Mouse (Mus musculus) right cerebral cortex, postnatal 36 days (tissue): ENCODE results near the gene 4930412O13Rik.

Experiments used
- DNase-seq, 2 experiments: peaks; one replicate each; pipeline ENCODE4 v3.0.0; 2022; ENCODE audit warnings: low spot score in 2 of 2, mixed read lengths in 1 of 2

The 4930412O13Rik gene

GRCm38 (mm10) chr2:9880271-9880670 is 781 bp upstream of the 4930412O13Rik start:
- no peak for DNase-seq

GRCm38 (mm10) chr2:9881611-9882023 is 565 bp downstream of the 4930412O13Rik start:
- DNase-seq = no peak

DNA sequence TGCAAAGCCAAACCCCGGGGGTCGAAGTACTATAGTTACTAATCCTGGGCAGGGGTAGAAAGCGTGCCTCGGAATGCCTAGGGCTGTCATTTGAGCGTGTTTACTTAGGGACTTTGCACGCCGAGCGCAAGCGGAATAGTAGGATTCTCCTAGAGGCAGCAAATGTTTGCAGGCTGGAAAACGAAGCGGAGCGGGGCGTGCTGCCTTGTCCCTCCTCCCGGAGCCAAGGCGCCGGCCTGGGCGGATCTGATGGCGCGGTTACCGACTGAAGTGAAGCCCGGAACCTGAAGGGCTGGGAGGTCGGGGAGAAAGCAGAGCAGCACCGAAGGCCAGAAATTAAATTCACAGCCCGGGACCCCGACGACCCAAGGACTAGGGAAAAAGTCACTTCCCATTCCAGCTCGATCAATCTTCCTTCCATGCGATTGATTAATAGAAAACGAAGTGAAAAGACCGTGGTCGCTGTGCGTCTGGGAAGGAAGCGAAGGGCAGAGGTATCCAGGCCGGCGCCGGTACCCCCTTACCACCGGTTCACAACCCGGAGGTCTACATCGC is 1.4 kb downstream of the 4930412O13Rik start:
- no peak for DNase-seq

- DNase-seq = no peak
Measured at GRCm38 (mm10) chr2:9882926-9883802, 2.1 kb downstream of the 4930412O13Rik start.

DNA sequence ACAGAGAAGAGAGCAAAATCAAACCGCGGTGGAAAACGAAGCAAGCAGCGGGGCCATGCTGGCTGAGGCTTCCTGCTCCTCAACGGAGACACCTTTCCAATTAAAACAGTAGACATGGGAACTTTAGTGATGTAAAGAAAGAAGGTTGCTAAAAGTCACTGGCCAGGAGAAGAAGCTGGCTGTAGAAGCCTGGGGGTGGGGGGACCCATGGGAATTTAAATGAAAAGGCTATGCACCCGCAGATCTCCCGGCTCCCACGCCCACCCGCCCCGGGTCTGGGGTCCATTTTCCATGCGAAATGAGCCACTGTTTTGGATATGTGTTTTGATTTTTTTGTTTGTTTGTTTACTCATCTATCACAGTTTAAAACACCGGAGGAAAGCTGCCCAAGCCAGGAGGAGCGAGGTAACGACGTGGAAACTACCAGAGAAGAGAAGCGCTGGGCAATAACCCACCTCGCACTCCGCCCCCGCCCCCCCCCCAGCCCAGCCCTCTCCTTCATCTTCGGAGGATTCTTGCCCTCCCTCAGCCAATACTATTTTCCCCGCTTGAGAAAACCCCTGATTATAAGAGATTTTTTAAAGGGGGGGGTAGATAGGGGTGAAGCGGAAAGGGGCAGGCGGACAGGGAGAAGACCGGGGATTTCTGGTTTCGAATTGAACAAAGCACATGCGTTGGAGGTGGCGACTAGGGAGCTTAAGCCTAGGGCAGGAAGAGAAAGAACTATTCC is 2.9 kb downstream of the 4930412O13Rik start:
- no peak for DNase-seq

DNA sequence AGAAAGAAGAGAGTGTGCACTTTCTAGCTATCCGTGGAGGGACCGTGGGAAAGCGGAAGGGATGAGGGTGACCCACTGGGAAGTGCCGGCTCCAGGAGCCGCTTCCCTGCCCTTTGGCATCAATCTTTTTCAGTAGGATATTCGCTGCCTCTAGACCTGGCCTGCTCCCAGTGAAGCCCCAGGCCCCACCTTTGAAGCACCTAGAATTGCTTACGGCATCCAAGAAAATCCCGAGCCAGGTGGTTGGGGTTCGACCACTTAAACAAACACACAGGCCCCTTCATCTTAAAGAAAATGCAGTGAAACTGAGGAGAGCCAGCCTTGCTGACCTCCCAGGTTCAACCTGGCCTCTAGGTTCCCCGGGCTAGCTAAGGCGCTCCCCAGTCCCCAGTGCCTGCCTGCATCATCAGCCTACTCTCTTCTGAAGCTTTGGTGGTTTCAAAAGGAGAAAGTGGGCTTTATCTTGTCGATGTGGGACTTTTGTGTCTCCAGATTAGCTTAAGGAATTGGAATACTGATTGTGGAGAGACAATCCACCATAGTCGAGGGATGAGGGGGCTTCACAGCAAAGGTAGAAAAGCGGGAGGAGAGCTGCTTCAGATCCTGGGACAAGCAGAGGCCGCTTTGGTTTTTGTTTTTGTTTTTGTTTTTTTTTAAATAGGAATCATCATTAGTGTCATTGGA is 3.6 kb downstream of the 4930412O13Rik start:
- DNase-seq = no peak

DNA sequence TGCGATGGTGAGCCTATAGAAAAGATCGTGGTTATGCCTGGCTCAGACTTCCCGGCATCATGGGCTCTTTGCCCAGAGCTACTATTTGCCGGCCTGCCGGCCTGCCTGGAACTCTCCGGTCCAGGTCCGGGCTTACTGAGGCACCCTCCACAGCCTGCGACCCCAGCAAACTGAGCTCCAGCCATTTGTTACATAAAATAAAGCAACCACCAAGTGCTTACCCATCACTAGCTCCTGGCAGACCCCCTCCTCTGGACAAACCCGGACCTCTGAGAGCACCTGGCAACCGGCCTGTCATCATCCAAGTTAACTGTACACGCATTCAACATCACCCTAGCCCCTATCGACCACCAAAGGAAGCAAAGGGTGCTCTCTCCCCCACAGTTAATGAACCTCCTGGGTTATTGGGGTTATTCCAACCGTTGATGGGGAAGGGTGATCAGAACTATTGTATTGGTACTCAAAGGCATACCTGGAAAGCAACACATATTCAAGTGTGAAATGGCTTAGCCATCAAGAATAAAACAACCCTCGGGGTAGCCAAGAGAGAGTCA is 4.2 kb downstream of the 4930412O13Rik start:
- no peak for DNase-seq

- no peak for DNase-seq
Measured at GRCm38 (mm10) chr2:9886031-9886430, 5.0 kb downstream of the 4930412O13Rik start.

DNA sequence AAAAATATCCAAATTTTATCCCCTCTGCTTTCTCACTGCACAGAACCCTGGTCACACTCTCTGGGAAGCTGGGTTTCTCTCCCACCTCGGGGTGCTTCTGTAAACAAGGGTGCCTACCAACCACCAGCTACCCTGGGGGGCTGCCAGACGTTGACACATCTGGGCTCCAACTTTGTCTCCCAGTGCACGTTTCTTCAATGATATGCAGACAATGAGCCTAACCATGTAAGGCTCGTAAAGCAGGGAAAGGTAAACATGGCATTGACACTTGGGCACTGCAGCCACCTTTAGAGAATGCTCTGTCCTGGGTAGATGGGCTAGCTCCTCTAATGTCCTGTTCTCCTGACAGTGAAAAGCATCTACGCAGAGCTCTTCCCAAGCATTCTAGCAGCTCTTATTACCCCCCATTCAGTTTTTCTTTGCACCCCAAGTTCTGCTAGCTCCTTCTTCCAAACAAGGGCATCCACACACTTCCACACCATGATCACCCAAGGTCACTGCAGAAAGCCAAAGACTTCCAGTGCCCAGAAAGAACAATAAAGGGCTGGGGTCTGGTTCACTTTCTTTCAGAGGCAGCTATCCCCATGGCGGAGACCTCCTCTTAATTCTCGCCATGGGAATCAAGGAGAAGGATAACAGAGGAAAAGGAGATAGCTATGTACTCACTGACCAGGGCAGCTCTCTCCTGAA is 6.0 kb downstream of the 4930412O13Rik start:
- no peak for DNase-seq

GRCm38 (mm10) chr2:9887636-9888035 is 6.6 kb downstream of the 4930412O13Rik start:
- DNase-seq = no peak

DNA sequence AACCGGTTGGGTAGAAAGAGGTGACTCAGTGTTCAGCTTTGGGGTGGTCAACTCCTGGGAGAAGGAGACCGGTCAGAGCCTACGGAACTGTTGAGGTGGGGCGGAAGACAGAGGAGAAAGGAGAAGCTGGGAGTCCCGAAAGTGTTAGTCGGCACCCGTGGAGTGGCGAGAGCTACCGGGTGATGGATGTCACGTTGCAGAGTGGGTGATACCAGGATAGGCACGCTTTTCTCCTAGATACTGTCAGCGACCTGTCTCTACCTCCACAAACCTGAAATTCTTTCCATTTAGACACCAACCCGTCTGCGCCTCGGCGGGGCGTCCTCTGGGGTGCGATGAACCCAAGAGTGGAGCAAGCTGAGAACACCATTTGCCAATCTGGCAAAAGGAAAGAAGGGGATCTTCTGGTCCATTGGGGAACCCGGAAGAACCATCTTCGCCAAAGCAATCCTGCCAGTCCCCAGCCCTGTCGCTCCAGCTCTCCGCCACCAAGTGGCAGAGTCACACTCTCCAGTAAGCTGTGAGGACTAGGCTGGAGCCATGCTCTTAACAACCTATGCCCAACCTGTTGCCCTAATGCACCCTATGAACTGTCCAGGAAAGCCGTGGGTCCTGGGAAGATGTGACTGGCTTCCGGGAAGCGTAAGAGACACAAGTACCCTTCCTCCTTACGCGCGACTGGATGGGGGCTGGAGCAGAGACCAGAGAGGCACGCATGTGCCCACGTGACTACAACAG is 8.0 kb downstream of the 4930412O13Rik start, which contains the start of gene 9230102O04Rik:
TSS of gene 9230102O04Rik (minus strand) at position 628 of the 738 bp plus-strand sequence.
- DNase-seq = no peak

DNA sequence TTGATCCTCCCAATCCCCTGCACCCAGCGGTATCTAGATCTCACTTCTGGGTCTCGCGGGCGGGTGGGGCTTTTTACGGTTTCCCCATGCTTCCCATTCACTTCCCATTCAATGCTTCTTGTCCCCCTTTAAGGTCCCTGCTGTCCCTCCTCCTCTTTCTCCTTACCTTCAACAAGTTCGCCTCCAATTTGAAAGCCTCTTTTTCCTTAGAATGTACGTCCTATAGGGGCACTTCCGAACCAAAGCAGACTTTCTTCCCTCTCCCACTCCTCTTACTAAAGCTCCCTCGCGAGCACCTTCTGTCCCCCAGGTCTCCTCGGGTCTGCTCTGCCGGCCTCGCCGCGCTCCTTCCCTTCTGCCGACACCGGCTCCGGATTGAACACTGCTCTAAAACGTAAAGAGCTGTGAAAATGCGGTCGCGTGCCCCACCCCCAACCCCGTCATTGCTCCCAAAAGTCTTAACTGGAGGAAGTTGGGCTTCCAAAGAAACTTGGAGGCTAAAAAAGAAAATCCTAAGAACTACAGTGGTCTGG is 8.7 kb downstream of the 4930412O13Rik start, which contains the start of gene Gata3:
TSS of gene Gata3 (minus strand) at position 384 of the 533 bp plus-strand sequence.
- DNase-seq = no peak

GRCm38 (mm10) chr2:9890251-9890650 is 9.2 kb downstream of the 4930412O13Rik start:
- DNase-seq = no peak

DNA sequence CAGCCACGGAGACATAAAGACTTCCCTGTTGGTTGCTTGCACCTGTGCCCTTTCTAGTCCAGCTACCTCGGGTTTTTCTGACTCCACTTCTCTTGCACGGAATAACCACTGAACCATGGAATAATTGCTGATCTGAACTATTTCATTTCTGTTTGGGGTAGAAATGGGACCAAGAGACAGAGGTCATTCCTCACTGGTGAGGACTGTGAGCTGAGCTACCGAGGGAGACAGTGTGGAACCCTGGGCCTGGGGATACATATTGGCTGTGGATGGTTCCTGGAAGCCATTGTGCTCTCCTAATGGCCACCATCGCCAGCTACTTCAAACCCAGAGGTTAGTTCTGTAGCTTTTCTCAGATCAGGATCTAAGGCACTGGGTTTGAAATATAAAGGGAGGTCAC is 9.9 kb downstream of the 4930412O13Rik start:
- DNase-seq = no peak

GRCm38 (mm10) chr2:9892541-9892940 is 11.5 kb downstream of the 4930412O13Rik start:
- DNase-seq = no peak

DNA sequence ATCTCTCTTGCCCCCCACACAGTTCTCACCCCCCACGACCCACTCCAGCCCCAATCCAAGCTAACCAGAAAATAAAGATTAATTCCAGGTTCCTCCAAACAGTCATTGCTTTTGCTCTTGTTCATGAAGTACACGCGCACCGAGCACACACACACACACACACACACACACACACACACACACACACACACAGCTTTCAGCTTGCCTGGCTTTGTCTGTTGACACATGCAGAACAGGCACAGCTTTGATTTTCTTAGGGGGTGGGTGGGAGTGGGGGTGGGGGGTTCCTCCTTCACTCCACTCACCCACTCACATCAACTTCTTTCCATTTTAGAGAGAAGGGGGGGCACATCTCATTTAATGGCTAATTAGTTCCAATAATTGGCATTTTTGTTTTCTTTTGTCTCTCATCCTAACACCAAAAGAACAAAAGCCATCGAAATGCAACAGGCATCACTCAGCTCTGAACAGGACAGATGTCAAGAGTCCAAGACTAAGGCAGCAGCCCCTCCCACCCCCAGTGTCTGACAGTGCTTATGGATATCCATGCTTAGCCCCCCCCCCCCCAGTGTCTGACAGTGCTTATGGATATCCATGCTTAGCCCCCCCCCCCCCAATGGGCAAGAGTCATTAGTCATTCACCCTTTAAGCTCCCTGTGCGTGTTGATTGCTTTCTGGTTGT is 12.4 kb downstream of the 4930412O13Rik start:
- no peak for DNase-seq

GRCm38 (mm10) chr2:9894836-9895593 is 14.0 kb downstream of the 4930412O13Rik start:
- DNase-seq = no peak

DNA sequence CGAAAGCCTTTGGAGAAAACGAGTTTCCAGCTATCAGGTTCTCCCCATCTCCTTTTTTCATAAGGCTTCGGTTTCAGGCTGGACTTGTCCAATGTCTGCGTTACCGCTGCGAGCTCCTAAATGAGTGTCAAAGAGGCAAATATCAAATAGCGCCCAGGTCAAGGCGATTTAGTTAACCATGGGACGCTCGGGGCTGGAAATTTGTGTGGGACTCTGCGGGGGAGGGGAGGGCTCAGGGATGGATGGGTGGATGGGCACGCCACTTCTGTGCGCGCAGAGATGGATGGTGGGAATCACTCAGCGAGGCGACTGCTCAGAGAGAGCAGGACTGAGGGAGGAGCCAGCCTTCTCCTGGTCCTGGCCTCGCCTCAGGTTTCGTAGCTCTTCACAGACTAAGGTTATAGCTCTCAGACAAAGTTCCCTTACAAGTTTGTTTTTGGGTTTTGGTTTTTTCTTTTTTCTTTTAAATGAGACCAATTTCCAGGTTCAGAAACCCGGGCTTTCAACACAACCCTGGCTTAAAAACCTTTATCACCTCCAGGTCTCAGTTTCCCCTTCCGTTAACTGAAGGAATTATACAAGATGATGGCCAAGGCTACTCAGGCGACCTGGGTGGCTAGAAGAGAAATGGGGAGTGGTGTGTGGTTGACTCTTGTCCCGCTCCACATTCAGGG is 15.2 kb downstream of the 4930412O13Rik start:
- DNase-seq = no peak
